Mouse (Mus musculus) ES-E14 (cell line): ENCODE measurements around the gene Cfap61.

ENCODE experiments used
- CHD2 ChIP-seq: IDR thresholded peaks from 2 replicates; pipeline ENCODE4 v1.6.1; 2014; ENCODE audit warnings: mild to moderate bottlenecking, low read depth, low read length, inconsistent platforms
- HCFC1 ChIP-seq: IDR thresholded peaks from 2 replicates; pipeline ENCODE4 v1.6.1; 2012; ENCODE audit warnings: low read length, inconsistent platforms, borderline replicate concordance; ENCODE audit not compliant: insufficient read depth
- MAFK ChIP-seq: IDR thresholded peaks from 2 replicates; pipeline ENCODE4 v1.6.1; 2014; ENCODE audit warnings: mild to moderate bottlenecking, low read depth, low read length, inconsistent platforms; ENCODE audit not compliant: insufficient read depth
- ZC3H11A ChIP-seq: IDR thresholded peaks from 2 replicates; pipeline ENCODE4 v1.6.1; 2012; ENCODE audit warnings: low read depth, mild to moderate bottlenecking, inconsistent platforms, low read length, borderline replicate concordance
- ZNF384 ChIP-seq: IDR thresholded peaks from 2 replicates; pipeline ENCODE4 v1.6.1; 2012; ENCODE audit warnings: low read depth, low read length, inconsistent platforms

- no peak for TF ChIP-seq MAFK
- no peak for TF ChIP-seq HCFC1
- TF ChIP-seq ZC3H11A = no peak
- TF ChIP-seq CHD2 = no peak
- no peak for TF ChIP-seq ZNF384
These were observed 173.4 kb downstream of the Cfap61 start for GRCm38 (mm10) chr2:146107980-146108379.
